Mouse (Mus musculus): ENCODE results near the gene Atg4d. TPM values are rescaled to one million over a fixed set of nuclear protein-coding genes. Genes with fewer than 3 reads are reported as not detected.
"Not testable (repeated sequence)": the region's sequence is repeated elsewhere in the genome, so short reads cannot be mapped to it uniquely, and the experiment has no call there.

Gene Atg4d
- 44.7 and 48.1 TPM in 2 replicates for polyA plus RNA-seq (2015; fragmentation: Nextera tagmentation; extraction: Ambion mirVana)

GRCm38 (mm10) chr9:21265000-21265561, at the start of gene Atg4d:
Gene Atg4d, plus strand, starts transcription at chr9:21265293.
- under 1% methylated on average over 49 of the region's 49 CpGs for WGBS
- H3K4me3 ChIP-seq (ENCODE audit: low read depth, low read length): peak within 1 kb of the TSS; percentile 95
- H3K36me3 ChIP-seq (ENCODE audit: control insufficient read depth, insufficient read depth): peaks cover 20% of the 10 kb centered on the region
- peak within 1 kb of the TSS; percentile 88 for H3K27ac ChIP-seq (ENCODE audit: low read depth, low read length)
- ATAC-seq: peak; percentile 96
- TF ChIP-seq CTCF (IDR thresholded peaks at IDR 0.05; ENCODE audit: low read depth): no peak
- H3K4me2 ChIP-seq (replicated peaks; ENCODE audit: low read depth): peak within 1 kb of the TSS; percentile 74
- H3K4me1 ChIP-seq (replicated peaks; ENCODE audit: control insufficient read depth, insufficient read depth, low read length): peaks cover 14% of the 10 kb centered on the region; the same call in 1 of the 2 replicates
- H3K27me3 ChIP-seq (replicated peaks; ENCODE audit: control insufficient read depth, insufficient read depth, low read length): no peaks in the 10 kb centered on the region
- peak within 1 kb of the TSS; percentile 93 for H3K9ac ChIP-seq (ENCODE audit: low read depth, low read length)
- no peaks in the 10 kb centered on the region for H3K9me3 ChIP-seq (ENCODE audit: control insufficient read depth)

- no peak for ATAC-seq
- WGBS: 71% methylated on average over 25 of the region's 25 CpGs
These were observed 48.8 kb upstream of the Atg4d start for GRCm38 (mm10) chr9:21216050-21216841.

GRCm38 (mm10) chr9:21219820-21220219, 45.3 kb upstream of the Atg4d start:
- Histone ChIP-seq H3K27me3 (replicated peaks; ENCODE audit: control insufficient read depth, insufficient read depth, low read length) (no peaks in the 10 kb centered on the region), H3K9ac (ENCODE audit: low read depth, low read length) (no peak overlapping the region), H3K36me3 (ENCODE audit: control insufficient read depth, insufficient read depth) (no peaks in the 10 kb centered on the region), H3K4me1 (replicated peaks; ENCODE audit: control insufficient read depth, insufficient read depth, low read length) (no peaks in the 10 kb centered on the region), H3K4me3 (ENCODE audit: low read depth, low read length) (no peak overlapping the region), H3K27ac (ENCODE audit: low read depth, low read length) (no peak overlapping the region), H3K4me2 (replicated peaks; ENCODE audit: low read depth) (no peak overlapping the region), H3K9me3 (ENCODE audit: control insufficient read depth) (no peaks in the 10 kb centered on the region)
- TF ChIP-seq CTCF (IDR thresholded peaks at IDR 0.05; ENCODE audit: low read depth): no peak
- ATAC-seq: no peak
- 59% methylated on average over 3 of the region's 3 CpGs for WGBS

More at GRCm38 (mm10) chr9:21216050-21216841, 48.8 kb upstream of the Atg4d start:
- H3K9ac ChIP-seq (ENCODE audit: low read depth, low read length): no peak overlapping the region
- H3K9me3 ChIP-seq (ENCODE audit: control insufficient read depth): no peaks in the 10 kb centered on the region
- no peaks in the 10 kb centered on the region for H3K36me3 ChIP-seq (ENCODE audit: control insufficient read depth, insufficient read depth)
- TF ChIP-seq CTCF (IDR thresholded peaks at IDR 0.05; ENCODE audit: low read depth): no peak
- no peaks in the 10 kb centered on the region for H3K4me1 ChIP-seq (replicated peaks; ENCODE audit: control insufficient read depth, insufficient read depth, low read length)
- H3K27me3 ChIP-seq (replicated peaks; ENCODE audit: control insufficient read depth, insufficient read depth, low read length): no peaks in the 10 kb centered on the region
- H3K4me3 ChIP-seq (ENCODE audit: low read depth, low read length): no peak overlapping the region
- H3K4me2 ChIP-seq (replicated peaks; ENCODE audit: low read depth): no peak overlapping the region
- no peak overlapping the region for H3K27ac ChIP-seq (ENCODE audit: low read depth, low read length)

- peak overlapping the region; percentile 60 for H3K4me2 ChIP-seq (replicated peaks; ENCODE audit: low read depth)
- 6% methylated on average over 21 of the region's 21 CpGs for WGBS
- no peaks in the 10 kb centered on the region for H3K36me3 ChIP-seq (ENCODE audit: control insufficient read depth, insufficient read depth)
- H3K27ac ChIP-seq (ENCODE audit: low read depth, low read length): peak overlapping the region; percentile 66; the same call in 1 of the 2 replicates
- H3K4me1 ChIP-seq (replicated peaks; ENCODE audit: control insufficient read depth, insufficient read depth, low read length): no peaks in the 10 kb centered on the region
- peak; percentile 88 for ATAC-seq
- TF ChIP-seq CTCF (IDR thresholded peaks at IDR 0.05; ENCODE audit: low read depth): peak; percentile 98
- H3K9me3 ChIP-seq (ENCODE audit: control insufficient read depth): no peaks in the 10 kb centered on the region
- H3K4me3 ChIP-seq (ENCODE audit: low read depth, low read length): peak overlapping the region; percentile 28
- H3K27me3 ChIP-seq (replicated peaks; ENCODE audit: control insufficient read depth, insufficient read depth, low read length): no peaks in the 10 kb centered on the region
- H3K9ac ChIP-seq (ENCODE audit: low read depth, low read length): peak overlapping the region; percentile 11; the same call in 1 of the 2 replicates
These were observed 44.4 kb upstream of the Atg4d start for GRCm38 (mm10) chr9:21220490-21221382.

- TF ChIP-seq CTCF (IDR thresholded peaks at IDR 0.05; ENCODE audit: low read depth): peak; percentile 83
- H3K27ac ChIP-seq (ENCODE audit: low read depth, low read length): no peak overlapping the region
- no peaks in the 10 kb centered on the region for H3K36me3 ChIP-seq (ENCODE audit: control insufficient read depth, insufficient read depth)
- ATAC-seq: peak; percentile 20
- no peaks in the 10 kb centered on the region for H3K27me3 ChIP-seq (replicated peaks; ENCODE audit: control insufficient read depth, insufficient read depth, low read length)
- no peaks in the 10 kb centered on the region for H3K9me3 ChIP-seq (ENCODE audit: control insufficient read depth)
- H3K4me2 ChIP-seq (replicated peaks; ENCODE audit: low read depth): peak overlapping the region; percentile 60
- no peak overlapping the region for H3K9ac ChIP-seq (ENCODE audit: low read depth, low read length)
- 18% methylated on average over 7 of the region's 7 CpGs for WGBS
- H3K4me3 ChIP-seq (ENCODE audit: low read depth, low read length): no peak overlapping the region
- no peaks in the 10 kb centered on the region for H3K4me1 ChIP-seq (replicated peaks; ENCODE audit: control insufficient read depth, insufficient read depth, low read length)
These were observed 43.6 kb upstream of the Atg4d start for GRCm38 (mm10) chr9:21221383-21221929.

GRCm38 (mm10) chr9:21223490-21223889, 41.6 kb upstream of the Atg4d start:
- H3K4me2 ChIP-seq (replicated peaks; ENCODE audit: low read depth); H3K27ac ChIP-seq (ENCODE audit: low read depth, low read length); H3K9ac ChIP-seq (ENCODE audit: low read depth, low read length); H3K4me3 ChIP-seq (ENCODE audit: low read depth, low read length); H3K27me3 ChIP-seq (replicated peaks; ENCODE audit: control insufficient read depth, insufficient read depth, low read length); ATAC-seq; H3K4me1 ChIP-seq (replicated peaks; ENCODE audit: control insufficient read depth, insufficient read depth, low read length); H3K36me3 ChIP-seq (ENCODE audit: control insufficient read depth, insufficient read depth); H3K9me3 ChIP-seq (ENCODE audit: control insufficient read depth): not testable (repeated sequence)
- WGBS: 62% methylated on average over 1 of the region's 2 CpGs
